Mouse (Mus musculus): Measurements from ENCODE around the gene Olfr721-ps1.

The Olfr721-ps1 gene

GRCm38 (mm10) chr14:14400998-14401397 is at the start of gene Olfr721-ps1:
Gene Olfr721-ps1 (plus strand): TSS chr14:14401298.
- no peak for DNase-seq

GRCm38 (mm10) chr14:14351721-14352590 is 49.1 kb upstream of the Olfr721-ps1 start:
- DNase-seq: peak; percentile 26

GRCm38 (mm10) chr14:14352606-14353005 is 48.5 kb upstream of the Olfr721-ps1 start:
- no peak for DNase-seq

- no peak for DNase-seq
Observed at GRCm38 (mm10) chr14:14353081-14353732, 47.9 kb upstream of the Olfr721-ps1 start.

- DNase-seq: no peak
Observed at GRCm38 (mm10) chr14:14353740-14354510, 47.2 kb upstream of the Olfr721-ps1 start.

- no peak for DNase-seq
Observed at GRCm38 (mm10) chr14:14354511-14355359, 46.4 kb upstream of the Olfr721-ps1 start.

GRCm38 (mm10) chr14:14355360-14355646 is 45.8 kb upstream of the Olfr721-ps1 start:
- DNase-seq: no peak

- no peak for DNase-seq
Observed at GRCm38 (mm10) chr14:14395535-14395934, 5.6 kb upstream of the Olfr721-ps1 start.

- DNase-seq: no peak
Observed at GRCm38 (mm10) chr14:14436078-14436658, 35.1 kb downstream of the Olfr721-ps1 start.

Measured in right cerebral cortex, postnatal 4 days (tissue).